Mouse (Mus musculus): ENCODE results near the gene Zfp872. TPM values are rescaled to one million over a fixed set of nuclear protein-coding genes. Genes with fewer than 3 reads are reported as not detected.
"Not testable (repeated sequence)": the region's sequence is repeated elsewhere in the genome, so short reads cannot be mapped to it uniquely, and the experiment has no call there.

Zfp872 gene
- total RNA-seq (2022), result under 1 TPM in 3 of 4 experiments, not detected in 1; 0.09 to 0.16 (median 0.16) TPM

GRCm38 (mm10) chr9:22188025-22188611 is at the start of gene Zfp872:
TSS of gene Zfp872 (plus strand) at chr9:22188090.
- DNase-seq (ENCODE audit: low spot score), result peak; percentile 3

- DNase-seq (ENCODE audit: low spot score), result no peak
Observed at GRCm38 (mm10) chr9:22138480-22138879, 49.4 kb upstream of the Zfp872 start.

DNA sequence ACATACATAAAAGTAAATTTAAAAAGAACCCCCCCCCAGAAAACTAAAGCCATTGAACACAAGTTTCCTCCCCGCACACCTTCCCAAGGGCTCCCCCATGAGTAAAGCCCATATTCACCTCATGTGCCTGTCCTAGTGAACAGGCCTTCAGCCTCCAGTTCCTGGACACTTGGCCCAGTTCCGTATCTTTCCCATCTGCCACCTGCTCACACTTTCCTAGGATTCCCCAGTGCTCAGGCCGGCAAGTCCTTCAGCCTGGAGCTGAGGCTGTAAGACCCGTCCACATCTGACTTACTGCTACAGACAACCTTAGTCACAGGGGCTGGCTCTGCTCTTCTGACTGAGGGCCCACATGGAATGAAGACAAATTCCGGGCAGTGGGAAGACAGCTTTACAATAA is 48.1 kb upstream of the Zfp872 start:
- no peak for DNase-seq (ENCODE audit: low spot score)

- DNase-seq (ENCODE audit: low spot score), result peak; percentile 74
Observed at GRCm38 (mm10) chr9:22143108-22144037, 44.5 kb upstream of the Zfp872 start.

DNA sequence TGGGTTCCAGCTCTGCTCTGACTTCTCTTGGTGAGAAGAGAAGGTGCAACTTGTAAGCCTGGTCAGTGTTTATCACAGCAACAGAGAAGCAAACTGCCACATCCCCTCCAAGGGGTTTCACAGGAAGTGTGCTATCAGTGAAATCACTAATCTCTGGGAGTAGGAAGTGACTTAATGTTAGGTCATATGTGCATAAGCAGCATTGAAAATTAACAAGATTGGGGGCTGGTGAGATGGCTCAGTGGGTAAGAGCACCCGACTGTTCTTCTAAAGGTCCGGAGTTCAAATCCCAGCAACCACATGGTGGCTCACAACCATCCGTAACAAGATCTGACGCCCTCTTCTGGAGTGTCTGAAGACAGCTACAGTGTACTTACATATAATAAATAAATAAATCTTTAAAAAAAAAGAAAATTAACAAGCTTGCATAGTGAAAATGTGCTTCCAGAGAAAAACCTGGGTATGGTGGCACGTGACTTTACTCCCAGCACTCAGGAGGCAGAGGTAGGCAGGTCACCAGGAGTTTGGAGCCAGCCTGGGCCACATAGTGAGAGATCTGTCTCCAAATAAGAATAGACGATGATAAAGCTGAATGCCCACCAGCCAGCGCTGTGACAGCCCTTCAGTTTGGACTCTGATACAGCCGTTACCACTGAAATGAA is 43.5 kb upstream of the Zfp872 start:
- DNase-seq (ENCODE audit: low spot score), result no peak

DNA sequence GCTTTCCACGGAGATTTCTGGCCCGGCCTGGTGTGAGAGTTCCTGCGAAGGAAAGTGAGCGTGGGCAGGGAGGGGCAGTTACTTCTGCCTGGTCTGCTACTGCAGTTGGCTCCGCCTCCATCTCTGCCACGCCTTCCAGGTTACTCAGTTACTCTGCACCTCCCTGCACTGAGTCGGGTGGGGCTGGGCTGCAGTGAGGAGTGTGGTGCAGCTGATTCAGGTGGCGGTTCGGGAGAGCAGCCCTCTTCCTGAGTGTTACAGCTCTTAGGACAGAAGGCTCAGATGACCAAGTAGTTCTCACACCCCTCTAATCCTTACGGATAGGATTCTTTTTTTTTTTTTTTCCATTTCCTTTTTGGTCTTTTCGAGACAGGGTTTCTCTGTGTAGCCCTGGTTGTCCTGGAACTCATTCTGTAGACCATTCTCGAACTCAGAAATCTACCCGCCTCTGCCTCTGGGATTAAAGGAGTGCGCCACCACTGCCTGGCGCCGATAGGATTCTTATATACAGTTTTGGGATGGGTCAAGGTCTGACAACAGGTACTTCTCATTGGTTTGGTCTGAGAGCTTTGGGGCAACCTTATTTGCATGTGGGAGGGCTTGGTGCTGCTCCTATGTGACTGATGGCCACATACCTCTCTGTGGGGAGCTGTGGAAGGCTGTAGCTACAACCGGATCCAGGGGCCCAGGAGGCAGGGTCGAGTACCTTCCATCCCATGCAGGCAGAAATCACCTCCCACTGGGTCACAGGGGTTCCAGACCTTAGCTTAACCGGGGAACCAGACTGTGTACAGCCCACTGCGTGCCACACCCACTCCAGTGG is 38.3 kb upstream of the Zfp872 start:
- no peak for DNase-seq (ENCODE audit: low spot score)

- not testable (repeated sequence) for DNase-seq (ENCODE audit: low spot score)
Observed at GRCm38 (mm10) chr9:22150249-22150693, 37.6 kb upstream of the Zfp872 start.

GRCm38 (mm10) chr9:22150946-22151345 is 36.9 kb upstream of the Zfp872 start:
- DNase-seq (ENCODE audit: low spot score), result no peak

DNA sequence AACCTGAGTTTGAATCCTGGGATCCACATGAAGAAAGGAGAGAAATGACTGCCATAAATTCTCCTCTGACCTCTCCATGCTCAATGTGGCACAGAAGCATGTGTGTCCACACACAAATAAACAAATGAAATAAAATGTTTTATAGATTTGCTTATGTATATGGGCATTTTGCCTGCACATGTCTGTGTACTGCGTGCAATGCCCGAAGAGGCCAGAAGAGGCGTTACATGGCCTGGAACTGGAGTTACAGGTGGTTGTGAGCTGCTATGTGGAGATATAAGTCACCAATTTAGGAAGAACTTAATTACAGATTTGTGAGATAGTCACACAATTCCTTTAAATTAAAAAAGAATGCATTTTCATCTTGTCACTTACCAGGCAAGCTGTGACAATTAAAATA is 34.1 kb upstream of the Zfp872 start:
- DNase-seq (ENCODE audit: low spot score), result no peak

GRCm38 (mm10) chr9:22155614-22156013 is 32.3 kb upstream of the Zfp872 start:
- DNase-seq (ENCODE audit: low spot score), result peak; percentile 71

- DNase-seq (ENCODE audit: low spot score), result peak; percentile 98
Observed at GRCm38 (mm10) chr9:22156497-22157245, 31.2 kb upstream of the Zfp872 start, which contains the start of gene Pigyl. TSS of gene Pigyl (plus strand) at chr9:22156846.

- DNase-seq (ENCODE audit: low spot score), result no peak
Observed at GRCm38 (mm10) chr9:22157516-22158265, 30.2 kb upstream of the Zfp872 start.

DNA sequence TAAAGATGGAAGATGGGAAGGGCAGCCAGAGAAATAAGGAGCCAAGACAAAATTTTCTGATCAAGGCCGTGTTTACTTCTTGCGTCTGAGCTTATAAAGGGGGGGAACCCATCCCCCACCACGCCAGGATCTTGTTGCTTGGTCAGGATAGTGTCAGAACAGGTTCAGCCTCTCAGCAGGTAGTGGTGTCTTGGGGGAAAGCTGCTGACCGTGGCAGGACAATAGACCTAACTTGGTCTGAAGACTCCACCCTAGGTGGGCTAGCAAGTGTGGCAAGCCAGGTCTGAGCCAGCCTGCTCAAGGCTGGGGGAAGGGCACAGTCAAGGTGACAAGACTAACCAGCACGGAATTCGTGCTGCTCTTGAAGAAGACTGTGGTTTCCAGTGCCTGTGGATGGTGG is 26.6 kb upstream of the Zfp872 start:
- no peak for DNase-seq (ENCODE audit: low spot score)

DNA sequence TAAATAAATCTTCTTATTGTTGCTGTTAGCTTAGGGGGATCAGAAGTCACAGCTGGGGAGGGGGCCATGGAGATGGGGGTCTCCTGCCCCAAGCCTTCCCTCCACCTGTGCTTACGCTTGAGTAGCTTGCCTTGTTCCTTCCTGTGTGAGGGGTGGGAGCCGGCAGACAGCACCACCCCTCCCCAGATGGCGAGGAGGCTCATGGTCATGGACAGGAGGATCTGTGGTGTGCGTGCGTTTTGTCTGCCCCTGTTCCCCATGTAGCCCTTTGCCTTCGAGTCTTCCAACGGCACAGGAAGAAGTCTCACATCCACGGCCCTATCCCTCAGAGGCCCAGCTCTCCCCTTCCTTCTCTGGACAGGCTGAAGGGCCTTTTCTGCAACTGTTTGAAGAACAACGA is 25.6 kb upstream of the Zfp872 start:
- DNase-seq (ENCODE audit: low spot score), result no peak

- DNase-seq (ENCODE audit: low spot score), result no peak
Observed at GRCm38 (mm10) chr9:22162912-22163311, 25.0 kb upstream of the Zfp872 start.

GRCm38 (mm10) chr9:22164711-22165668 is 22.9 kb upstream of the Zfp872 start:
- DNase-seq (ENCODE audit: low spot score), result peak; percentile 7

GRCm38 (mm10) chr9:22165964-22166363 is 21.9 kb upstream of the Zfp872 start:
- DNase-seq (ENCODE audit: low spot score), result no peak

GRCm38 (mm10) chr9:22166686-22167085 is 21.2 kb upstream of the Zfp872 start:
- no peak for DNase-seq (ENCODE audit: low spot score)

DNA sequence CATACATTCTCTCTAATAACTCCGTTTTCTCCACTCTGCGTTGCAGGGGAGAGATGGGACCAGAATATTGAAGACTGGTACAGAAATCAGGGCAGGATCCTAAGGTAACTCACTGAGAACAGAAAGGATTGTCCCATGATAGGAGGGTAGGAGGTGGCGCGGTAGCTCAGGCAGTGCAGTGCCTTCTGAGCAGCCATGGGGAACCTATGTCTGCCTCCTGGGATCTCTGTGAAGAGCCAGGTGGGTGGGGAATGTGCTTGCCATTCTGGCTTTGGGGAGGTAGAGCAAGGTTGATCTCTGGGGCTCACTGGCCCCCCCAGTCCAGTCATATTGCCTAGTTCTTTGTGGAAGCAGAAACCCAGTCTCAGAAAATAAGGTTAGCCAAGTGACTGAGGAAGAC is 20.1 kb upstream of the Zfp872 start:
- DNase-seq (ENCODE audit: low spot score), result no peak
